Mouse (Mus musculus): ENCODE data around the gene Leprot. TPM values are rescaled to one million over a fixed set of nuclear protein-coding genes. Genes with fewer than 3 reads are reported as not detected.
A peak's percentile ranks its signal among the peaks of the same experiment; 100 is the strongest.

Leprot gene
- polyA plus RNA-seq, 1 experiment from 2014 or later, result 75.7 TPM

GRCm38 (mm10) chr4:101654788-101655414 is 7.4 kb downstream of the Leprot start:
- Histone ChIP-seq H3K27ac (ENCODE audit: low read depth, low read length) (0 out of 2 replicates have a peak overlapping the region, but pooled peaks have one; percentile 15), H3K27me3 (ENCODE audit: control insufficient read depth, insufficient read depth, low read length) (no peaks in the 10 kb centered on the region), H3K4me1 (ENCODE audit: control insufficient read depth, insufficient read depth, low read length) (no peaks in the 10 kb centered on the region), H3K36me3 (ENCODE audit: control insufficient read depth, insufficient read depth, low read length) (peaks cover 6% of the 10 kb centered on the region), H3K9me3 (replicated peaks; ENCODE audit: control insufficient read depth, low read length) (no peaks in the 10 kb centered on the region), H3K9ac (ENCODE audit: low read depth, low read length) (no peak overlapping the region), H3K4me2 (no peak overlapping the region), H3K4me3 (ENCODE audit: low read depth, low read length) (no peak overlapping the region)
- no peak for ATAC-seq (replicated peaks; ENCODE audit: insufficient number of reproducible peaks, low FRiP score, low TSS enrichment)
- WGBS (ENCODE audit: insufficient replicate concordance), result 72% methylated on average over 4 of the region's 4 CpGs

- H3K4me2 ChIP-seq, result no peak overlapping the region
- no peaks in the 10 kb centered on the region for H3K9me3 ChIP-seq (replicated peaks; ENCODE audit: control insufficient read depth, low read length)
- no peaks in the 10 kb centered on the region for H3K27me3 ChIP-seq (ENCODE audit: control insufficient read depth, insufficient read depth, low read length)
- H3K27ac ChIP-seq (ENCODE audit: low read depth, low read length), result no peak overlapping the region
- H3K4me3 ChIP-seq (ENCODE audit: low read depth, low read length), result no peak overlapping the region
- no peak for ATAC-seq (replicated peaks; ENCODE audit: insufficient number of reproducible peaks, low FRiP score, low TSS enrichment)
- WGBS (ENCODE audit: insufficient replicate concordance), result 68% methylated on average over 7 of the region's 7 CpGs
- H3K4me1 ChIP-seq (ENCODE audit: control insufficient read depth, insufficient read depth, low read length), result no peaks in the 10 kb centered on the region
- no peak overlapping the region for H3K9ac ChIP-seq (ENCODE audit: low read depth, low read length)
- H3K36me3 ChIP-seq (ENCODE audit: control insufficient read depth, insufficient read depth, low read length), result peaks cover 6% of the 10 kb centered on the region
Measured at GRCm38 (mm10) chr4:101655415-101655790, 7.9 kb downstream of the Leprot start.

GRCm38 (mm10) chr4:101656056-101656455 is 8.5 kb downstream of the Leprot start:
- no peak overlapping the region for H3K4me3 ChIP-seq (ENCODE audit: low read depth, low read length)
- no peak overlapping the region for H3K9ac ChIP-seq (ENCODE audit: low read depth, low read length)
- H3K4me1 ChIP-seq (ENCODE audit: control insufficient read depth, insufficient read depth, low read length), result no peaks in the 10 kb centered on the region
- ATAC-seq (replicated peaks; ENCODE audit: insufficient number of reproducible peaks, low FRiP score, low TSS enrichment), result no peak
- H3K4me2 ChIP-seq, result no peak overlapping the region
- no peaks in the 10 kb centered on the region for H3K27me3 ChIP-seq (ENCODE audit: control insufficient read depth, insufficient read depth, low read length)
- peaks cover 6% of the 10 kb centered on the region for H3K36me3 ChIP-seq (ENCODE audit: control insufficient read depth, insufficient read depth, low read length)
- 73% methylated on average over 15 of the region's 15 CpGs for WGBS (ENCODE audit: insufficient replicate concordance)
- no peaks in the 10 kb centered on the region for H3K9me3 ChIP-seq (replicated peaks; ENCODE audit: control insufficient read depth, low read length)
- no peak overlapping the region for H3K27ac ChIP-seq (ENCODE audit: low read depth, low read length)

GRCm38 (mm10) chr4:101656956-101657570 is 9.5 kb downstream of the Leprot start:
- Histone ChIP-seq H3K4me2 (no peak overlapping the region), H3K27me3 (ENCODE audit: control insufficient read depth, insufficient read depth, low read length) (no peaks in the 10 kb centered on the region), H3K9me3 (replicated peaks; ENCODE audit: control insufficient read depth, low read length) (no peaks in the 10 kb centered on the region), H3K4me1 (ENCODE audit: control insufficient read depth, insufficient read depth, low read length) (no peaks in the 10 kb centered on the region), H3K4me3 (ENCODE audit: low read depth, low read length) (no peak overlapping the region), H3K36me3 (ENCODE audit: control insufficient read depth, insufficient read depth, low read length) (peaks cover 6% of the 10 kb centered on the region), H3K9ac (ENCODE audit: low read depth, low read length) (no peak overlapping the region), H3K27ac (ENCODE audit: low read depth, low read length) (no peak overlapping the region)
- WGBS (ENCODE audit: insufficient replicate concordance), result 35% methylated on average over 6 of the region's 6 CpGs
- no peak for ATAC-seq (replicated peaks; ENCODE audit: insufficient number of reproducible peaks, low FRiP score, low TSS enrichment)

GRCm38 (mm10) chr4:101664160-101664750 is 16.7 kb downstream of the Leprot start:
- H3K4me3 ChIP-seq (ENCODE audit: low read depth, low read length), result no peak overlapping the region
- H3K27me3 ChIP-seq (ENCODE audit: control insufficient read depth, insufficient read depth, low read length), result no peaks in the 10 kb centered on the region
- no peaks in the 10 kb centered on the region for H3K4me1 ChIP-seq (ENCODE audit: control insufficient read depth, insufficient read depth, low read length)
- H3K9ac ChIP-seq (ENCODE audit: low read depth, low read length), result no peak overlapping the region
- no peak overlapping the region for H3K27ac ChIP-seq (ENCODE audit: low read depth, low read length)
- no peak overlapping the region for H3K4me2 ChIP-seq
- no peak for ATAC-seq (replicated peaks; ENCODE audit: insufficient number of reproducible peaks, low FRiP score, low TSS enrichment)
- no peaks in the 10 kb centered on the region for H3K9me3 ChIP-seq (replicated peaks; ENCODE audit: control insufficient read depth, low read length)
- 68% methylated on average over 9 of the region's 9 CpGs for WGBS (ENCODE audit: insufficient replicate concordance)
- peaks cover 6% of the 10 kb centered on the region for H3K36me3 ChIP-seq (ENCODE audit: control insufficient read depth, insufficient read depth, low read length)

GRCm38 (mm10) chr4:101664766-101665165 is 17.2 kb downstream of the Leprot start:
- no peak overlapping the region for H3K27ac ChIP-seq (ENCODE audit: low read depth, low read length)
- no peaks in the 10 kb centered on the region for H3K27me3 ChIP-seq (ENCODE audit: control insufficient read depth, insufficient read depth, low read length)
- no peaks in the 10 kb centered on the region for H3K4me1 ChIP-seq (ENCODE audit: control insufficient read depth, insufficient read depth, low read length)
- H3K4me2 ChIP-seq, result no peak overlapping the region
- ATAC-seq (replicated peaks; ENCODE audit: insufficient number of reproducible peaks, low FRiP score, low TSS enrichment), result no peak
- no peak overlapping the region for H3K9ac ChIP-seq (ENCODE audit: low read depth, low read length)
- no peaks in the 10 kb centered on the region for H3K9me3 ChIP-seq (replicated peaks; ENCODE audit: control insufficient read depth, low read length)
- H3K36me3 ChIP-seq (ENCODE audit: control insufficient read depth, insufficient read depth, low read length), result peaks cover under 1% of the 10 kb centered on the region
- 87% methylated on average over 4 of the region's 4 CpGs for WGBS (ENCODE audit: insufficient replicate concordance)
- no peak overlapping the region for H3K4me3 ChIP-seq (ENCODE audit: low read depth, low read length)

- no peak overlapping the region for H3K9ac ChIP-seq (ENCODE audit: low read depth, low read length)
- 73% methylated on average over 5 of the region's 5 CpGs for WGBS (ENCODE audit: insufficient replicate concordance)
- ATAC-seq (replicated peaks; ENCODE audit: insufficient number of reproducible peaks, low FRiP score, low TSS enrichment), result no peak
- H3K9me3 ChIP-seq (replicated peaks; ENCODE audit: control insufficient read depth, low read length), result no peaks in the 10 kb centered on the region
- H3K4me3 ChIP-seq (ENCODE audit: low read depth, low read length), result no peak overlapping the region
- H3K36me3 ChIP-seq (ENCODE audit: control insufficient read depth, insufficient read depth, low read length), result no peaks in the 10 kb centered on the region
- H3K4me1 ChIP-seq (ENCODE audit: control insufficient read depth, insufficient read depth, low read length), result no peaks in the 10 kb centered on the region
- no peak overlapping the region for H3K27ac ChIP-seq (ENCODE audit: low read depth, low read length)
- no peak overlapping the region for H3K4me2 ChIP-seq
- H3K27me3 ChIP-seq (ENCODE audit: control insufficient read depth, insufficient read depth, low read length), result no peaks in the 10 kb centered on the region
Measured at GRCm38 (mm10) chr4:101669161-101669560, 21.6 kb downstream of the Leprot start.

GRCm38 (mm10) chr4:101669811-101670210 is 22.3 kb downstream of the Leprot start:
- Histone ChIP-seq H3K4me3 (ENCODE audit: low read depth, low read length) (no peak overlapping the region), H3K4me2 (no peak overlapping the region), H3K36me3 (ENCODE audit: control insufficient read depth, insufficient read depth, low read length) (no peaks in the 10 kb centered on the region), H3K9me3 (replicated peaks; ENCODE audit: control insufficient read depth, low read length) (no peaks in the 10 kb centered on the region), H3K4me1 (ENCODE audit: control insufficient read depth, insufficient read depth, low read length) (no peaks in the 10 kb centered on the region), H3K9ac (ENCODE audit: low read depth, low read length) (no peak overlapping the region), H3K27me3 (ENCODE audit: control insufficient read depth, insufficient read depth, low read length) (no peaks in the 10 kb centered on the region), H3K27ac (ENCODE audit: low read depth, low read length) (no peak overlapping the region)
- ATAC-seq (replicated peaks; ENCODE audit: insufficient number of reproducible peaks, low FRiP score, low TSS enrichment), result no peak
- WGBS (ENCODE audit: insufficient replicate concordance), result 80% methylated on average over 5 of the region's 5 CpGs
